Mouse (Mus musculus) limb, embryonic 13.5 days (tissue): ENCODE measurements around the gene Vmn2r110. TPM values are rescaled to one million over a fixed set of nuclear protein-coding genes. Genes with fewer than 3 reads are reported as not detected.

Experiments
- ATAC-seq: fragments of 200-750 bp; cut with Nextera tagmentation; 2 replicates; pipeline ENCODE4 v1.8.0; 2017; ENCODE audit warnings: low read depth, moderate number of reproducible peaks, moderate TSS enrichment; ENCODE audit not compliant: low FRiP score
- H3K27ac ChIP-seq: fragments of 300-500 bp; sonication (generic); 2 replicates; pipeline ENCODE4 v1.5.1; 2015; ENCODE audit warnings: inconsistent platforms, mild to moderate bottlenecking, moderate library complexity
- H3K27me3 ChIP-seq: fragments of 300-500 bp; sonication (generic); 2 replicates; pipeline ENCODE4 v1.6.1; 2015; ENCODE audit warnings: mild to moderate bottlenecking, inconsistent platforms
- H3K36me3 ChIP-seq: fragments of 300-500 bp; sonication (generic); 2 replicates; pipeline ENCODE4 v1.6.1; 2015; ENCODE audit warnings: inconsistent platforms, mild to moderate bottlenecking, moderate library complexity
- H3K4me1 ChIP-seq: fragments of 300-500 bp; sonication (generic); 2 replicates; pipeline ENCODE4 v1.6.1; 2015; ENCODE audit warnings: inconsistent platforms
- H3K4me2 ChIP-seq: fragments of 300-500 bp; sonication (generic); replicated peaks from 2 replicates; pipeline ENCODE4 v1.6.1; 2015; ENCODE audit warnings: inconsistent platforms, mild to moderate bottlenecking, moderate library complexity
- H3K4me3 ChIP-seq: fragments of 300-500 bp; sonication (generic); 2 replicates; pipeline ENCODE4 v1.5.1; 2015; ENCODE audit warnings: moderate library complexity, mild to moderate bottlenecking, inconsistent platforms
- H3K9ac ChIP-seq: fragments of 300-500 bp; sonication (generic); 2 replicates; pipeline ENCODE4 v1.6.1; 2015; ENCODE audit warnings: mild to moderate bottlenecking, inconsistent platforms
- H3K9me3 ChIP-seq: fragments of 300-500 bp; sonication (generic); 2 replicates; pipeline ENCODE4 v1.6.1; 2016; ENCODE audit warnings: inconsistent platforms
- WGBS: fragments of 180-500 bp; shearing (Covaris S2); methylation state at CpG from one replicate; pipeline ENCODE4 v1.1.7; 2015; 5-methylcytosine and 5-hydroxymethylcytosine counted together
- polyA plus RNA-seq: library from polyadenylated mRNA; unstranded; fragments of >200 nt; fragmentation: Nextera tagmentation; extraction: Ambion mirVana; gene quantifications from 2 replicates; pipeline ENCODE4 v1.2.1, GENCODE M21; 2015

Vmn2r110 gene
- 0.03 TPM in 2 replicates for polyA plus RNA-seq

- 29% methylated on average over 1 of the region's 1 CpGs for WGBS
These were observed at the start of gene Vmn2r110 for GRCm38 (mm10) chr17:20596323-20596722. Vmn2r110 (minus strand) TSS chr17:20596423.

GRCm38 (mm10) chr17:20624777-20625176 is 28.6 kb upstream of the Vmn2r110 start, which contains the start of gene Fpr-rs3:
Fpr-rs3 (minus strand) TSS chr17:20624877.
- Histone ChIP-seq H3K9me3 (0 out of 2 replicates have a peak, but pooled peaks cover 5% of the 10 kb centered on the region), H3K4me1 (no peaks in the 10 kb centered on the region), H3K4me2 (no peak within 1 kb of the TSS), H3K36me3 (no peaks in the 10 kb centered on the region), H3K27me3 (no peaks in the 10 kb centered on the region), H3K9ac (no peak within 1 kb of the TSS), H3K4me3 (no peak within 1 kb of the TSS), H3K27ac (no peak within 1 kb of the TSS)
- no peak for ATAC-seq

More at GRCm38 (mm10) chr17:20596323-20596722, at the start of gene Vmn2r110:
- no peaks in the 10 kb centered on the region for H3K36me3 ChIP-seq
- no peak for ATAC-seq
- no peak within 1 kb of the TSS for H3K4me2 ChIP-seq
- no peak within 1 kb of the TSS for H3K4me3 ChIP-seq
- H3K4me1 ChIP-seq, result no peaks in the 10 kb centered on the region
- no peaks in the 10 kb centered on the region for H3K27me3 ChIP-seq
- H3K27ac ChIP-seq, result no peak within 1 kb of the TSS
- peaks cover 1% of the 10 kb centered on the region; the same call in 1 of the 2 replicates for H3K9me3 ChIP-seq
- H3K9ac ChIP-seq, result no peak within 1 kb of the TSS

DNA sequence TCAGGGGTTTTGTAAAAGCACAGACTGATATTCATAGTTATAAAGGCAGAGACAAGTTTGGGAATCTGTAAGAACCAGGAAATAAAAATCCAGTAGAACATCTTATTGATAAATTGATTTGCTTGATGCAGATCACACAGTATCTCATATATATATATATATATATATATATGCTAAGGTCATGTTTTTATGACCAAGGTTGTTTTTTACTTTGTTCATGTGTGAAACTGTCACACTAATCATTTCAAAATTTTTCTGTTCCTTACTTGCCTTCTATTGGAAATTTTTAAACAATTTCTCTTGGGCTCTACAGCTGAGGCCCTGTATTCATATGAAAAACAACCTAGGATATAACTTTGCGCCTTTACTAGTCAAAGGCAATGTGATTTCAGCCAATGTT is 31.6 kb downstream of the Vmn2r110 start, which contains the start of gene Vmn2r109:
TSS of gene Vmn2r109 (minus strand) at position 101 of the 400 bp plus-strand sequence.
- Histone ChIP-seq H3K4me3 (no peak within 1 kb of the TSS), H3K27ac (no peak within 1 kb of the TSS), H3K4me2 (no peak within 1 kb of the TSS), H3K27me3 (no peaks in the 10 kb centered on the region), H3K4me1 (no peaks in the 10 kb centered on the region), H3K9me3 (no peaks in the 10 kb centered on the region), H3K36me3 (no peaks in the 10 kb centered on the region), H3K9ac (no peak within 1 kb of the TSS)
- ATAC-seq, result no peak
- WGBS, result 83% methylated on average over 1 of the region's 1 CpGs

Other genes starting within 250 kb of the Vmn2r110 start
- gene Vmn1r224, start 182.3 kb downstream of the Vmn2r110 start, polyA plus RNA-seq, result not detected in 2 replicates
- gene Vmn2r108, start 115.1 kb downstream of the Vmn2r110 start, polyA plus RNA-seq, result not detected in 2 replicates
- gene Vmn1r225, start 98.3 kb downstream of the Vmn2r110 start, polyA plus RNA-seq, result not detected in 2 replicates
- gene Vmn2r109, start 31.7 kb downstream of the Vmn2r110 start, polyA plus RNA-seq, result not detected in 2 replicates
- gene Fpr-rs3, start 28.5 kb upstream of the Vmn2r110 start, polyA plus RNA-seq, result not detected in 2 replicates
- gene Vmn1r226, start 86.4 kb upstream of the Vmn2r110 start, polyA plus RNA-seq, result not detected in 2 replicates
- gene Vmn1r227, start 133.4 kb upstream of the Vmn2r110 start, polyA plus RNA-seq, result not detected in 2 replicates
- not detected in 2 replicates for gene Vmn1r228, start 189.7 kb upstream of the Vmn2r110 start, polyA plus RNA-seq
- not detected in 2 replicates for gene Vmn1r229, start 215.1 kb upstream of the Vmn2r110 start, polyA plus RNA-seq
- gene Vmn1r230, start 244.0 kb upstream of the Vmn2r110 start, polyA plus RNA-seq, result not detected in 2 replicates